Mouse (Mus musculus): ENCODE results near the gene Magi2.
"Not testable (repeated sequence)": the region's sequence is repeated elsewhere in the genome, so short reads cannot be mapped to it uniquely, and the experiment has no call there.

Gene Magi2

DNA sequence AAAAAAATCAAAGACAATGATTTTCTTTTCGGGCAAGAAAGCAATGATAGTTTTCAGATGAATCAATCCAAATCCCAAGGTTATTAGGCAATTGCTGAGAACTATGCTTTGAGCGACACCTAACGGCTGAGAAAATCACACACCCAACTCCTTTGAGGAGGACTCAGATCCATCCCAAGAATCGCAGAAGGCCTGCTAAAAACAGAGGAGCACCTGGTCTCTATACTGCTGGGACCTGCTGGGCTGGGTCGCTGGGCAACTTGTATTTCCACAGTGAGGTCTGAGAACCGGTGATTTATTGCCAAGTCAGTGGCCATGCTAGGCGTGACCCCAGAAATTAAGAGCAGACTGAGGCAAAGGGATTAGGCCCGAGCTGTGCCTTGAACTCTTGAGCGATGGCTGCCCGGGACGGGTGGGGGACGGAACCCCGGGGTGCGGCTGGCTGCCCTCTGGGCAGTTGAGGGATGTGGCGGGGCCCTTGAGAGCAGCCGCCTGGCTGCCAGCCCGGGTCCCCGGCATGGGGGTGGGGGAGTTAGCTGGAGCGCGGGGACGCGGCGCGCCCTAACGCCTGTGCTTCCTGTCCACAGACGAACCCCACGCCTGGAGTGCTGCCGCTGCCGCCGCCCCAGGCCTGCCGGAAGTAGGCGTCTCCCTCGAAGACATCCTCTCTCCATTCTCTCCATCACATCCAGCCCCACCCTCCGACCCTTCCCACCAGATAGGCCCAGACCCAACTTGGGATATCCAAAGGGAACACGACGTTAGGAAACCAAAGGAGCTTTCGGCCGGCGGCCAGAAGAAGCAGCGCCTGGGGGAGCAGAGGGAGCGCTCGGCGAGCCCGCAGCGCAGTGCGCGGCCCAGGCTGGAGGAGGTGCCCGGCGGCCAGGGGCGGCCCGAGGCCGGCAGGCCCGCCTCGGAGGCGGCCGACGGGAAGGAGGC, 1474.9 kb downstream of the Magi2 start:
- peak; percentile 63 to 76 for DNase-seq (ENCODE audit: low spot score in 2 of 2)

DNA sequence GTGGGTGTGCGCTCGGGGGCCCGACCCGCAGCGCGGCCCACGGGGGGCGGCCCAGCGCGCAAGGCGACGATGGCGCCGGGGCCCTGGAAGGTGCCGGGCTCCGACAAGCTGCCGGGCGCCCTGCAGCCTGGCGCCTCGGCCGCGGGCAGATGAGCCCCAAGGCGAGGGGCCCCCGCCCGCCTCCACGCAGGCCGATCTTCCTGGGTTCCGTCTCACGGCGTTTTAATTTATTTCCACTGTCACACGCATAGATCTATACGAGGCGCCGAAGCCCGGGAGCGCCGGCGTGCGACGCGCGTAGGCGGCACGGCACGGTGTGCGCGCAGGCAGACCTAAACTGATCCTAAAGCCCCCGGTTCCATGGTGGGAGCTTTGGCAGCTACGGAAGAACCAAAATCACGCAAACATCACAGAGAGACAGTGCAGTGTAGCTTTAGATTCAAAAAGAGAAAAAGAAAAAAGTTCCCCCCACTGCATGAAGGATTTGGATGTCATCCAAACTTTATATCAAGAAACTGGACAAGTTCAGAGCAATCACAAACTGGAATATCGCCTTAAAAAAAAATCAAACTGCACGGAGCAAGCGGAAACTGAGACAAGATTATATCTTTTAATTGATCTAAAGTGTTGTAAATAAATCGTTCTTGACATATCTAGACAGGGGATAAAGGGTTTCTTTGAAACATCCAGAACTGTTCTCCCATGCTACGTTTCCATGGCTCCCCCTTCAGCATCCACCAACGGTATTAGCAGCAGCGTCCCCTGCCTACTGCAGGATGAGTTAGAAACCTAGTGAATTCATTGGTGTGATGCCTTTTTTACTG, 1475.9 kb downstream of the Magi2 start:
- peak; percentile 16 to 30 for DNase-seq (ENCODE audit: low spot score in 2 of 2)

DNA sequence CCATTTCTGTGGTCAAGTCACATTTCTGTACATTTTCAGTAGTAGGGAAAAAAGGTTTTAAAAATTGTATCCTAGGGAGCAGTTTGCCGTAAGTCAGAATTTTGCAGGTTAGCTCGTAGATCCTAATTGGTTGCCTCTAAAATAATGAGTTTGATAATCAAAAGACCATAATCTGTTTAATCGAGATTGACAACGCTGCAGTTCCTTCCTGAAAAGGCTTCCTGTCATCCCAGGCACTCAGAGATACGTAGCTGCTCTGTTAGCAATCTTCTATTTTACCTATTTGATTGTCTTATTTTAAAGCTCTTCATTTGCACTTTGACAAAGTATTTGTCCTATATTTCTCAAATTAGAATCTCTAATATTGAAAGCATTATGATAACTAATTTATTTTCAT, 1476.5 kb downstream of the Magi2 start:
- no peak for DNase-seq (ENCODE audit: low spot score in 2 of 2)

DNA sequence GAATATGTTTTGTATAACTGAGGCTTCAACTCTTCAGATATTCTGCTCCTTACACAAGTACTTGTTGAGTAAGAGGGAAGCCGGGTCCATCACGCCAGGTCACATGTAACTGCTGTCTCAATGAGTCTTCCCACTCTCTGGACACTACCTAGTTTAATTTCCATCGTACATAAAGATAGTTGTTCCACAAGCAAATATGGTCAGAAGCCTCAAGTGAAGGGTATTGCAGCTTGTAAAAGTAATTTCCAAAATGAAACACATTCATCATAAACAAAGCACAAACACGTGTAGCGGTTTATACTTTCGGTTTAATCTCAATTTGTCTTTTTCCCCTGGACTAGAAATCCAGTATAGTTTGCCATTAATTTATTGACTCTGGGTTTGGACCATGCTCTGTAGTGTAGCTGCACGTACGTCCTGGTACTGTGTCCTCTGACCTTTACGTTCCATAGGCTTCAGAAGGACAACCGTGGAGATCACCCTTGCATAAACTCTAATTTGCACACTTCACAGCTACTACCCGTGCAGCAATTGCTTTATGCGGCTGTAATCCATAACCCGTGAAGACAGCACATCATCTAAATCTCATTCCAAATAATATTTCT, 1477.2 kb downstream of the Magi2 start:
- DNase-seq (ENCODE audit: low spot score in 2 of 2), result no peak

DNA sequence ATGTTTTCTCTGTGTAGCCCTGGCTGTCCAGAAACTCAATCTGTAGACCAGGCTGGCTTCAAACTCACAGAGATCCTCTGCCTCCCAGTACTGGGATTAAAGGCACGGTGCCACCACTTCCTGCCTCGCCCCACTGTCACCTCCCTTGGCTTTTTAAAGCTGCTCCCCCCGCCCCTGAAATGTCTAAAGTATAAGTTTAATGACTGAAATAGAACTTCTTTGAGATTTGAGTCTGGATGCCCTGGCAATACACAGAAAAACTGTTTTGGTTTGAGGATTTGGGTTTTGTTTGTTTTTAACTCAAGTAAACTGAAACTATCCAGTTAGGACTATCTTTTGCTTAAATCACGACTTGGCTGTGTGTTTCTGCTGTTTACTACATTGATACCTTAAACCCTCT, 1478.0 kb downstream of the Magi2 start:
- no peak for DNase-seq (ENCODE audit: low spot score in 2 of 2)

DNA sequence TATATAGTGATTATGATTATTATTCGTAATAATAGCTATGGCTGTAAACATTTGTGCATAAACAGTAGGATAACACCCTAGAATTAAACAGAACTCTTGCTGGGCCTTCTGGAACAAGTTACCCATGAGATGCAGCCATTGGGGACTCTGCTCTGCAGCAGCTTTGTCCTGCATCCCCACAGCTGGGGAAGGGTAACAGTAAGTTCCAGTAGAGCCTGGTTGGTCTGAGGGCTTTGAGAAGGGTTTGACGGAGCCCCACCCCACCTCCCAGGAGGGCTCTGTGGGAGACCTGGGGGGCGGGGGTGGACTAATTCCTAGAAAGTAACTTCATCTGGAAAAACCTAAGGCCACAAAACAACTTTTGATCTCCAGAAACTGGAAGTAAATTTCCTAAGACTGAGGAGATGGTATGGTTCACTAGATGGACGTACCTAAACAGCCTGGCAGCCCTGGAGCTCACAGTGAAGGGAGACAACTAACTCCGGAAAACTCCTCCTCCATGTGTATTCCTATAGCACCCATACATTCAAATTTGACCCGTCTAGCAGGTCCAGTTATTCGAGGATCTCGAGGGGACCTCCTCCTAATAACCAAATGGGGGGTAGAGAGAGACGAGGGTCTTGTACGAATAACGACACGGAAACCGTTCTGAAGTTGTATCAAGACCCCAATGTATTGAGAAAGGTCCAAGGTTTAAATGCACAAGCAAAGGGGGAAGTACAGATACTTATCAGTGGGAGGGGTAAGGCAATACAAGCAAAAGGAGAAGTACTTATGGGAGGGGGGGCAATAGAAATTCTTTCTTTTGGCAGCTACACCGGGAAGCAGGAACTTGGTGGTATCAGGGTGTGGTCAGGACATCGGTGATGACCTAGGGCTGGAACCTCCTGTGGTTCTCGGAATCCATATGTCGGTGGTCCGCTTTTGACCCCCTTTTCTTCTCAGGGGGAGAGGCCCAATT, 1479.8 kb downstream of the Magi2 start:
- not testable (repeated sequence) for DNase-seq (ENCODE audit: low spot score in 2 of 2)

DNA sequence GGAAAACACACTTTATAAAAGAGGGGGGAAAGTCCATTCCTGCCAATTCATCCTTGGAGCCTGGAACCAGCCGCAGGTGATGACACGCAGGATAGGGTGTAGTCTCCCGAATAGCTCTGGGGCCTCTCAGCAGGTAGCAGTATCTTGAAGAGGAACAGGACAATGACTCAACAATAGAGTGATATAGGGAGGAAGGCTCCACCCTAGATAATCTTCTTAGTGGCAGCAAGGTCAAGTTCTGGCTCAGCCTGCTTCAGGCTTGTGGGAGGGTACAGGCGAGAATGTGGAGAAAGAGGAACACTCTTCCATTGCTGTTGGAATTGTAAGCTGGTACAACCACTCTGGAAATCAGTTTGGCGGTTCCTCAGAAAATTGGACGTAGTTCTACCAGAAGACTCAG, 1484.0 kb downstream of the Magi2 start:
- not testable (repeated sequence) for DNase-seq (ENCODE audit: low spot score in 2 of 2)

DNA sequence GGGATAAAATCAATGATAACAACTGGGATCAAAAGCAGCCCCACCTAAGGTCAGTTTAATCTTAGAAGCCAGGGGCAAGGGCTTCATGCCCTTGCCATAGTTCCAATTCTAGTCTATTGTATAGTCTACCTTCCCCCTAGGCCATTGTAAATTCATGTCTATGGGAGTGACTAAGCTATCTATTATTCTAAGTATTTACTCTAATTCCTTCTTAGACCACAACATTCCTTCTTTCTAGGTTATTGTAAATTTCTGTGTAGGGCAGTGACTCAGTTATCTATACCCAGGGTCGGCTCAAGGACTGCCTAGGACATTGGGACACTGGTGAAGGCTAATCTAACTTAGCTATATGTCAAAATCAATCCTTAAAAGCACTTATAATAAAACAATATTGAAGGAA, 1487.8 kb downstream of the Magi2 start:
- DNase-seq (ENCODE audit: low spot score in 2 of 2), result not testable (repeated sequence)

DNA sequence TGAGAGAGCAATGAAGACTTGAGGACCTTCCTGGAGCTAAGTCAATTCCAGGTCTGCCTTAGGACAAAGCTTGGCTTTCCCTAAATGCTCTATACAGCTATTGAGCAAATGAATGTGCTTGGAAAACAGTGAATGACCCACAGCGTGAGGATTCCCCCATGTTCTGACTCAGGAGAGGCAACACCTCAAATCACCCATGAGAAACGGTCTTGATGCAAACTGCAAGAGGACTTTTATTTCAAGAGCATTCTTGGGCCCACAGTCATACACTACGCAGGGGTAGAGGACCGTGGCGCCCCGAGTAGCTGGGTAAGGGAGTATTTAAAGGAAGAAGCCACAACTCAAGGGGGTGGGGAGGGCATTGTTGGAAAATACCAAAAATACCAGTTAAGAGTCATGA, 1489.1 kb downstream of the Magi2 start:
- not testable (repeated sequence) for DNase-seq (ENCODE audit: low spot score in 2 of 2)

DNA sequence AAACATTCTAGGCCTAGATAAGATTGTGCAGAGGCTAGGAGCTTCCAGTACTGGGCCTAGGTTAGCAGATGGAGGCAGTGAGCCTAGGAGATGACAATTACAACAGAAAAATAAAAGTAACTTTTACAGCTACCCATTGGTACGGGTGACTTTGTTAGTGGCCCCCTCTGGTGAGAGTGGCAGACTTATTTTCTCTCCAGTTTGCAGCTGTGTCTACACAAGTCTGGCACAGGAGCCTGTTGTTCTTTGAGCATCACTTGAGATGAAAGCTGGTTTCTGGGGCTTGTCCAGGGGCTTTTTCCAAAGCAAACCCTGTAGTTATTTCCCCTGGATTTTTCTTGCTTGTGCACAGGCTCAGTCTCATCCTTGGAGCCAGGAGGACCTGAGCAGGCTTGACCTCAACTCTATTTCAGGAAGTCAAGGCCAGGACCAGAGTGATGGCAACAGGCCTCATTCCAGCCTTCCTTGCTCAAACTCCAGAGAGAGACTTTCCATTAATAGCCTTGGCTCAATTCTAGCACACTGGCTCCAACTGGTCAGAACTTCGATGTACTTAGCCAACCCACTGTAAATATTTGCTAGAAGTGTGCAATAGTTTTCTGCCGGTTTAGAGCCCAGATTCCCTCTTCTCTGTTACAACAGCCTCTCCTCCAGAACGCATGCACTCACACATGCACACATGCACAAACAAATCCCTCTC, 1493.5 kb downstream of the Magi2 start:
- no peak for DNase-seq (ENCODE audit: low spot score in 2 of 2)

DNA sequence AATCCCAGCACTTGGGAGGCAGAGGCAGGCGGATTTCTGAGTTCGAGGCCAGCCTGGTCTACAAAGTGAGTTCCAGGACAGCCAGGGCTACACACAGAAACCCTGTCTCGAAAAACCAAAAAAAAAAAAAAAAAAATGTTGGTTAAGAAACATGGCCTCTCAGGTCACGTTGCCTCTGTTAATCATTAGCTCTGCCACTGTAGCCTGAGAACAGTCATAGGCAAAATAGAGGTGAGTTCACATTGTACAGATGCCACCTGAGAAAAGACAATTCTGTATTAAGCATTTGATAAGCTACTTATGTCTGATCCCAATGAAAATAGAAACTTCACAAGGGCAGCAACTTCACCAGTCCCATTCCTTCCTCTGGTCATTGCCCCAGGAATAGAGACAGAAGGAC, 1496.4 kb downstream of the Magi2 start:
- not testable (repeated sequence) for DNase-seq (ENCODE audit: low spot score in 2 of 2)

DNA sequence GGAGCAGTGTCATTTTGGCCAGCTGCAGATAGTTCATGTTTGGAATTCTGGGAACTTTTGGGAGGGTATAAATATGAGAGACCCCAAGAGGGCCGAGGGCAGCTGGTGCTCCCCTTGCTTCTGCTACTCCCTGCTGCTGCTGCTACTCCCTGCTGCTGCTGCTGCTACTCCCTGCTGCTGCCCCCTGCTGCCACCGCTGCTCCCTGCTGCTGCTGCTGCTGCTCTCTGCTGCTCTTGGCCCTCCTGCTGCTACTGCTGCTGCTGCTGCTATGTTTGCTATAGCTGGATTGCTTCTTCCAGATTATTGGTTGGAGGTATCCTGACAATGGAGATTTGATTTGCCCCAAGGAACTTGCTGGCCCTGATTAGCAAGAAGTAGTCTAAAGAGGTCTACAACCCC, 1512.0 kb downstream of the Magi2 start:
- peak in 1 of 2 experiments; percentile 13 for DNase-seq (ENCODE audit: low spot score in 2 of 2)

DNA sequence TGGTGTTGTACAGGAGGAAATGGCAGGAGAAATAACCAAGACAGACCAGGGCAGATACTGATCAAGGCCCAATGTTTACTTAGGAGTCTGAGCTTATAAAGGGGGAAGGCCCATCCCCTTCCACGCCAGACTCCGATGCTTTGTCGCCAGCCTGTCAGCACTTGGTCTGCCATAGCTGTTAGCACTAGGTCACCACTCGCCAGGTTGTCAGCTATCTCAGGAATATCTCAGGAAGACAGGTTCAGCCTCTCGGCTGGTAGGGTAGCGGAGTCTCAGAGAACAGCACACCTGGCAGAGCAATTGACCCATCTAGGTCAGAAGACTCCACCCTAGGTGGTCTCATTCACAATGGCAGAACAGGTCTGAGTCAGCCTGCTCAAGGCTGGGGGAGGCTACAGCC, 1514.4 kb downstream of the Magi2 start:
- no peak for DNase-seq (ENCODE audit: low spot score in 2 of 2)

DNA sequence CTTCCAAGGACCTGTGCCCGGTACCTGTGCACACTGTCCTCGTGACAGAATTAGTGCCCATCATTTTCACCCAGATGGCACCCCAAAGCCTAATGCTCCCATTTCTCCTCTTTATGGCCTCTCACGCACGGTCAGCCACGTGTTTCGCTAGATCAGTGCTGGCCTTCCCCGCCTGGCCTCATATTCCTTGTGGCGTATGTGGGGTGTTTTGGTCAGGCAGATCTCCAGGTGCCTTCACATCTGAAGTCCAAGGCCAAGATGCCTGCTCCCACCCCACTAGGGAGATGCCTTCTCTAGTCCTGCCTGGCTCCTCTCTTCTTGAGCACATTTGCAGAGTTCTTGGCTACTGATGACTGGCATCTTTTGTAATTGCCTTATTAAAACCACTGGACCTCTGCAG, 1515.1 kb downstream of the Magi2 start:
- DNase-seq (ENCODE audit: low spot score in 2 of 2), result no peak

DNA sequence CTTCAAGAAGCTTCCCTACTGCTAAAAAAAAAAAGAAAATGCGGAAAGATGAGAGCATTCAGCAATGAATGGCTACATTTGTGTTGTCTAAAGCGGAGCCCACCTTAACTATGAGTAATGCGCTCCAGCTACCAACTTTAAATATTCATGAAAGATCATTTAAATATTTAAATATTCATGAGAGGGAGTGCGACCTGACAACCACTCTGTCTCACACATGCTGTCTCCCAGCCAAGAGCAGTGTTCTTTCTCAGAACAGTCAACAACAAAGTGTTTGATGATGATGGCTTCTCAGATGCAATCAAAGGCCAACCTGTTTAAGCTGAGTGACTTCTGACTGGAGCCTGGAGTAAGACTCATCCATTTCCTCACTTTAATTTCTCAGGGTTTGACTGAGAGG, 1521.3 kb downstream of the Magi2 start:
- no peak for DNase-seq (ENCODE audit: low spot score in 2 of 2)

DNA sequence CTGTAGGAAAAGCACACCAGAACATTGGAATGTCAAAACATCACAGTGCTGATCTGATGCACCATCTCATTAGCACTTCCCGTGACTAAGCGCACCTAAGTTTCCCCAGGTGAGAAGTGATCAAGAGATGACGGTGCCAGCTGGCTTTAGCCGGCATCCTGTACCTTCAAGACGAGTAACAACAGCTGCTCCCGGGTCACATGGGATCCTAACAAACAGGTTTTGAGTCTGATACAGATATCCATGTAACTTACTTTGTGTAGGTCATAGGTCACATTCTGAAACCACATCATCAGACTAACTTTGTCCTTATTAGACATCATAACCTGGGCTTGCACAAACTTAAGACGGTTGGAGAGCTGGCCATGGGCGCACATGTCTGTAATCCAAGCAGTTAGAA, 1522.0 kb downstream of the Magi2 start:
- DNase-seq (ENCODE audit: low spot score in 2 of 2), result no peak

DNA sequence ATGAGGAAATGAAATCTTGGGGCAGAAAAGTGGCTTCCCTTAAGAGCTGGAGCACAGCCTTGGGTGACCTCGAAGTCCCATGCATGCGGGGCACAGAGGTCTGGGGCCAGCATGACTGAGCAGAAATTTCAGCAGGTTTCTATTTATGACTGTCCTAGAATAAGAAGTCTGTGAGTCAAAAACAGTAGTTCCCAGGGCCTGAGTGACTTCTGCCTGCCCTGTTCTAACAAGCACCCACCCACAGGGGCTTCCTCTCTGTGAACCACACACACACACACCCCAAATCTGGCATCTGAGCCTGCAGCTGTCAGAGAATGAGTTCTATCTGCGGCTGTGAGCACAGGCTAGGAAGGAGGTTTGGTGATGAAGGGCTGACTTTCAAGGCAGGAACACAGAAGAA, 1522.7 kb downstream of the Magi2 start:
- peak in 1 of 2 experiments; percentile 12 for DNase-seq (ENCODE audit: low spot score in 2 of 2)

DNA sequence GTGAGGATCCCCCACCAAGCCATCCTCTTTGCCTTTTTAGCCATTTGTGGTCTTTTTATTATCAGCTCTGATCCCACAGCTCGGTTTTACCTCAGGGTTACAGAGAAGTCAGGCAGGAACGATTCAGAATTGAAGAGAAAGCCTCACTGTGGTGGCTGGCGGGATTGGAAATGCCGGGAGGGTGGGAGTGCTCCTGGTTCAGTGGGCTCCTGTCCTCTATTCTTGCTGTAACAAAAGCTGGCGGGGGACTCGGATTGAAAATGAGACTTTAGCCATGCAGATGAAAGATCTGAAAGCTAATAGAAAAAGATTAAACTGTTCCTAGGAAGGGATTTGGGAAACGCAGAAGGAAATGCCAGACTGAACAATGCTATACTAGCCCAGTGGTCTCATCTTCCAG, 1524.2 kb downstream of the Magi2 start:
- no peak for DNase-seq (ENCODE audit: low spot score in 2 of 2)

DNA sequence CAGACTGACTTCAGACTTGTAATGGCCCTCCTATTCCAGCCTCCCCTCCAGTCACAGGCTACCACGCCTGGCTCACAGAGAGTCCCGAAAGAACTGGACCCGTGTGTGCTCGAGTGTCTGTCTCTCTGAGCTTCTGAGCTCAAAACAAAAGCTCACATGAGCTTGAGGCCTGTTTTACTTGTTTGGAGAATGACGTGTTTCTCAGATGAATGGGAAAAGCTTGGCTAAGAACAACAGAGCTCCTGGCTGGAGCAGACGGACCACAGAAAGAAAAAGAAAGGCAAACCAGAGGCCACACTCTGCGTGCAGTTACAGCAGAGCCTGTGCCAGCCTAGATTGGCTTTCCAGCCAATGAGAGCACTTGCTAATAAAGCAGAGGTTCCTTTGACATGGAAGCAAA, 1524.9 kb downstream of the Magi2 start:
- DNase-seq (ENCODE audit: low spot score in 2 of 2), result no peak

DNA sequence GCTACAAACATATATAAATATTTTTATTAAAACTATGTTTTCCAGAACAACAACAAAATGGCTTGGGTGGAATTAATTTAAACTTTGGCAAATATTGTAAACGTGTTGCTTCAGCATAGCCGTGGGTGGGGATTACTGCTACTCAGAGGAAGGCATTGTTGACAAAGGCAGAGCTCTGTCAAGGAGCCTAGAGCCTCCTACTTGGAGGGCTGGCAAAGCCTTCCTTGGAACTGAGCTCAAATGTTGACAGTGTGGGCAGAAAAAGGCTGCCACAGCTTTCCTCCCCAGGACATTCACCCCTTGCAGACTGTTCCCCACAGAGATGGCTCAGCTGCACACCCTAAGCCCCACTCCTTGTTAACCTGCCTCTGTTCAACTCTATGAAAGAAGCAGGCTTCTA, 1526.3 kb downstream of the Magi2 start:
- DNase-seq (ENCODE audit: low spot score in 2 of 2), result no peak

DNA sequence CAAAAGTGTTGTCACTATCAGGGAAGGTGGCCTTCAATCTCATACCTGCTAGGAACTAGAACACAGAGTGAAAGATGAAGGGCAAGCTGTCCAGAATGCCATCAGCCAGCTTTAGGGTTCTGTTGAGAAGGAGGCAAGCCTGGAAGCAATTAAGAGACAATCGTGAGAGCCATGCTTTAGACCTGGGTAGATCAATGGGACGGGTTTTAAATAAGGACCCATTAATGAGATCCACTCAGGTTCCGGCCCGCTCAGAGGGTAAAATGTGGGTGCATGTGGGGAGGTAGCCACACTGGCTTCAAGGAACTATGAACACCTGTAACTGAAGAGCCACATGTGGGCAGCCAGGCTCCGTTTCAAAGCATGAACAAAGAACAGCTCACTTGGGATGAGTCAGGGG, 1527.1 kb downstream of the Magi2 start:
- no peak for DNase-seq (ENCODE audit: low spot score in 2 of 2)

Measured in spleen, postnatal 10 days (tissue).